Mouse (Mus musculus) brain, adult 2 months (tissue): ENCODE results near the gene Guca2a.
"Not testable (repeated sequence)": the region's sequence is repeated elsewhere in the genome, so short reads cannot be mapped to it uniquely, and the experiment has no call there.

Experiments
- DNase-seq: peaks from one replicate; pipeline ENCODE4 v3.0.0; 2011; ENCODE audit warnings: low read depth, low spot score

Gene Guca2a

GRCm38 (mm10) chr4:119637176-119637845, at the start of gene Guca2a:
Gene Guca2a (plus strand): TSS chr4:119637704.
- DNase-seq = no peak

GRCm38 (mm10) chr4:119588037-119588436, 49.5 kb upstream of the Guca2a start:
- no peak for DNase-seq

GRCm38 (mm10) chr4:119589423-119589822, 48.1 kb upstream of the Guca2a start:
- no peak for DNase-seq

- DNase-seq = peak; percentile 45
Observed at GRCm38 (mm10) chr4:119590027-119590426, 47.5 kb upstream of the Guca2a start.

GRCm38 (mm10) chr4:119592479-119592878, 45.0 kb upstream of the Guca2a start:
- DNase-seq = no peak

GRCm38 (mm10) chr4:119594331-119594730, 43.2 kb upstream of the Guca2a start:
- no peak for DNase-seq

- no peak for DNase-seq
Observed at GRCm38 (mm10) chr4:119599605-119600004, 37.9 kb upstream of the Guca2a start.

GRCm38 (mm10) chr4:119609488-119609887, 28.0 kb upstream of the Guca2a start:
- DNase-seq = no peak

- DNase-seq = no peak
Observed at GRCm38 (mm10) chr4:119614078-119614477, 23.4 kb upstream of the Guca2a start.

- DNase-seq = no peak
Observed at GRCm38 (mm10) chr4:119614724-119615123, 22.8 kb upstream of the Guca2a start.

GRCm38 (mm10) chr4:119626081-119626645, 11.3 kb upstream of the Guca2a start:
- peak; percentile 30 for DNase-seq

- peak; percentile 56 for DNase-seq
Observed at GRCm38 (mm10) chr4:119626876-119627275, 10.6 kb upstream of the Guca2a start.

- DNase-seq = no peak
Observed at GRCm38 (mm10) chr4:119627317-119627716, 10.2 kb upstream of the Guca2a start.

GRCm38 (mm10) chr4:119628363-119628762, 9.1 kb upstream of the Guca2a start:
- DNase-seq = not testable (repeated sequence)

- DNase-seq = peak; percentile 80
Observed at GRCm38 (mm10) chr4:119631115-119631919, 6.2 kb upstream of the Guca2a start.

GRCm38 (mm10) chr4:119632721-119633120, 4.8 kb upstream of the Guca2a start:
- DNase-seq = peak; percentile 37

GRCm38 (mm10) chr4:119633342-119633741, 4.2 kb upstream of the Guca2a start:
- DNase-seq = peak; percentile 29

GRCm38 (mm10) chr4:119633948-119634347, 3.6 kb upstream of the Guca2a start:
- DNase-seq = no peak

GRCm38 (mm10) chr4:119634908-119635660, 2.4 kb upstream of the Guca2a start:
- no peak for DNase-seq

GRCm38 (mm10) chr4:119635686-119636085, 1.8 kb upstream of the Guca2a start:
- DNase-seq = no peak

- no peak for DNase-seq
Observed at GRCm38 (mm10) chr4:119636731-119637130, 773 bp upstream of the Guca2a start.

GRCm38 (mm10) chr4:119637946-119638345, 442 bp downstream of the Guca2a start:
- DNase-seq = no peak
